Mouse (Mus musculus) megakaryocyte-erythroid progenitor cell, adult 5 weeks (primary cell): ENCODE results near the gene Gm3402. TPM values are rescaled to one million over a fixed set of nuclear protein-coding genes. Genes with fewer than 3 reads are reported as not detected.

Source experiments
- polyA plus RNA-seq: library from polyadenylated mRNA; stranded (reverse); fragments of >175 nt; gene quantifications from 2 replicates; pipeline ENCODE4 v1.2.3, GENCODE M21; 2012

Gene Gm3402
- polyA plus RNA-seq = not detected in 2 replicates

DNA sequence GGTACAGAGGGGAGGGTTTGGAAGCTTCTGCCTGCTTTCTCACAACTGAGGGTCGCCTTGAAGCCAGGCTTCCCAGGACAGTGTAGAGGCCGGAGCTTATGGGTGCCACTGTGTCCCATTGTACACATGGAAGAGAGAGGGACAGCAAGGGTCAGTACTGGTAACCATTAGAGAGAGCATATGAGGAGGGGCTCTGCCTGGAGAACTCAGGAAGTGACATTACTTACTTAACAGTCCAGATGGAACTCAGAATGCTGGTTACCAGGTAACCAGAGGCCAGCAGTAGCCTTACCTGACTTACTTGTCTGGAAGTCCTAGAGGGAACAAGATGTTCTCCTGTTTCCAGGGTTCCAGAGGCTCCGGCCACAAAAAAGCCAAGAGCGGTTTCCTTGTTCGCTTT lies at the start of gene Gm3402:
Gene Gm3402, plus strand, starts transcription at position 301 of the 400 bp plus-strand sequence.

DNA sequence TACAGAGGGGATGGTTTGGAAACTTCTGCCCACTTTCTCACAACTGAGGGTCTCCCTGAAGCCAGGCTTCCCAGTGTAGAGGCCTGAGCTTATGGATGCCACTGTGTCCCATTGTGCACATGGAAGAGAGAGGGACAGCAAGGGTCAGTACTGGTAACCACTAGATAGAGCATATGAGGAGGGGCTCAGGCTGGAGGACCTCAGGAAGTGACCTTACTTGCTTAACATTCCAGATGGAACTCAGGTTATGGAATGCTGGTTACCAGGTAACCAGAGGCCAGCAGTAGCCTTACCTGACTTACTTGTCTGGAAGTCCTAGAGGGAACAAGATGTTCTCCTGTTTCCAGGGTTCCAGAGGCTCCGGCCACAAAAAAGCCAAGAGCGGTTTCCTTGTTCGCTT lies 32.3 kb upstream of the Gm3402 start, which contains the start of gene Gm6408:
Gene Gm6408, plus strand, starts transcription at position 301 of the 400 bp plus-strand sequence.

DNA sequence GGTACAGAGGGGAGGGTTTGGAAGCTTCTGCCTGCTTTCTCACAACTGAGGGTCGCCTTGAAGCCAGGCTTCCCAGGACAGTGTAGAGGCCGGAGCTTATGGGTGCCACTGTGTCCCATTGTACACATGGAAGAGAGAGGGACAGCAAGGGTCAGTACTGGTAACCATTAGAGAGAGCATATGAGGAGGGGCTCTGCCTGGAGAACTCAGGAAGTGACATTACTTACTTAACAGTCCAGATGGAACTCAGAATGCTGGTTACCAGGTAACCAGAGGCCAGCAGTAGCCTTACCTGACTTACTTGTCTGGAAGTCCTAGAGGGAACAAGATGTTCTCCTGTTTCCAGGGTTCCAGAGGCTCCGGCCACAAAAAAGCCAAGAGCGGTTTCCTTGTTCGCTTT lies 22.9 kb upstream of the Gm3402 start, which contains the start of gene Gm6370:
Gene Gm6370, plus strand, starts transcription at position 301 of the 400 bp plus-strand sequence.

DNA sequence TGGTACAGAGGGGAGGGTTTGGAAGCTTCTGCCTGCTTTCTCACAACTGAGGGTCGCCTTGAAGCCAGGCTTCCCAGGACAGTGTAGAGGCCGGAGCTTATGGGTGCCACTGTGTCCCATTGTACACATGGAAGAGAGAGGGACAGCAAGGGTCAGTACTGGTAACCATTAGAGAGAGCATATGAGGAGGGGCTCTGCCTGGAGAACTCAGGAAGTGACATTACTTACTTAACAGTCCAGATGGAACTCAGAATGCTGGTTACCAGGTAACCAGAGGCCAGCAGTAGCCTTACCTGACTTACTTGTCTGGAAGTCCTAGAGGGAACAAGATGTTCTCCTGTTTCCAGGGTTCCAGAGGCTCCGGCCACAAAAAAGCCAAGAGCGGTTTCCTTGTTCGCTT lies 11.8 kb upstream of the Gm3402 start, which contains the start of gene 4930449I24Rik:
Gene 4930449I24Rik, plus strand, starts transcription at position 301 of the 400 bp plus-strand sequence.

DNA sequence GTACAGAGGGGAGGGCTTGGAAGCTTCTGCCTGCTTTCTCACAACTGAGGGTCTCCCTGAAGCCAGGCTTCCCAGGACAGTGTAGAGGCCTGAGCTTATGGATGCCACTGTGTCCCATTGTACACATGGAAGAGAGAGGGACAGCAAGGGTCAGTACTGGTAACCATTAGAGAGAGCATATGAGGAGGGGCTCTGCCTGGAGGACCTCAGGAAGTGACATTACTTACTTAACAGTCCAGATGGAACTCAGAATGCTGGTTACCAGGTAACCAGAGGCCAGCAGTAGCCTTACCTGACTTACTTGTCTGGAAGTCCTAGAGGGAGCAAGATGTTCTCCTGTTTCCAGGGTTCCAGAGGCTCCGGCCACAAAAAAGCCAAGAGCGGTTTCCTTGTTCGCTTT lies 11.6 kb downstream of the Gm3402 start, which contains the start of gene Gm3404:
Gene Gm3404, plus strand, starts transcription at position 301 of the 400 bp plus-strand sequence.

DNA sequence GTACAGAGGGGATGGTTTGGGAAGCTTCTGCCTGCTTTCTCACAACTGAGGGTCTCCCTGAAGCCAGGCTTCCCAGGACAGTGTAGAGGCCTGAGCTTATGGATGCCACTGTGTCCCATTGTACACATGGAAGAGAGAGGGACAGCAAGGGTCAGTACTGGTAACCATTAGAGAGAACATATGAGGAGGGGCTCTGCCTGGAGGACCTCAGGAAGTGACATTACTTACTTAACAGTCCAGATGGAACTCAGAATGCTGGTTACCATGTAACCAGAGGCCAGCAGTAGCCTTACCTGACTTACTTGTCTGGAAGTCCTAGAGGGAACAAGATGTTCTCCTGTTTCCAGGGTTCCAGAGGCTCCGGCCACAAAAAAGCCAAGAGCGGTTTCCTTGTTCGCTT lies 23.4 kb downstream of the Gm3402 start, which contains the start of gene Gm3409:
Gene Gm3409, plus strand, starts transcription at position 301 of the 400 bp plus-strand sequence.

DNA sequence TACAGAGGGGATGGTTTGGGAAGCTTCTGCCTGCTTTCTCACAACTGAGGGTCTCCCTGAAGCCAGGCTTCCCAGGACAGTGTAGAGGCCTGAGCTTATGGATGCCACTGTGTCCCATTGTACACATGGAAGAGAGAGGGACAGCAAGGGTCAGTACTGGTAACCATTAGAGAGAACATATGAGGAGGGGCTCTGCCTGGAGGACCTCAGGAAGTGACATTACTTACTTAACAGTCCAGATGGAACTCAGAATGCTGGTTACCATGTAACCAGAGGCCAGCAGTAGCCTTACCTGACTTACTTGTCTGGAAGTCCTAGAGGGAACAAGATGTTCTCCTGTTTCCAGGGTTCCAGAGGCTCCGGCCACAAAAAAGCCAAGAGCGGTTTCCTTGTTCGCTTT lies 41.9 kb downstream of the Gm3402 start, which contains the start of gene Gm3415:
Gene Gm3415, plus strand, starts transcription at position 301 of the 400 bp plus-strand sequence.

Other genes starting within 250 kb of the Gm3402 start
- gene Wasf3, start 129.1 kb upstream of the Gm3402 start, polyA plus RNA-seq = 0.01 and 0.02 TPM in 2 replicates
- not detected in 2 replicates for gene Gm6408, start 32.2 kb upstream of the Gm3402 start, polyA plus RNA-seq
- gene Gm6370, start 22.8 kb upstream of the Gm3402 start, polyA plus RNA-seq = not detected in 2 replicates
- not detected in 2 replicates for gene 4930449I24Rik, start 11.7 kb upstream of the Gm3402 start, polyA plus RNA-seq
- gene Gm3404, start 11.7 kb downstream of the Gm3402 start, polyA plus RNA-seq = not detected in 2 replicates
- gene Gm3409, start 23.5 kb downstream of the Gm3402 start, polyA plus RNA-seq = not detected in 2 replicates
- gene Gm3415, start 42.0 kb downstream of the Gm3402 start, polyA plus RNA-seq = not detected in 2 replicates
- not detected in 2 replicates for gene Gpr12, start 71.1 kb downstream of the Gm3402 start, polyA plus RNA-seq